Mouse (Mus musculus) embryonic facial prominence, embryonic 11.5 days (tissue): ENCODE measurements around the gene Rab3ip. TPM values are rescaled to one million over a fixed set of nuclear protein-coding genes. Genes with fewer than 3 reads are reported as not detected.

ENCODE experiments used
- ATAC-seq: fragments of 200-750 bp; cut with Nextera tagmentation; replicated peaks from 2 replicates; pipeline ENCODE4 v1.8.0; 2017; ENCODE audit warnings: low read depth; ENCODE audit not compliant: insufficient number of reproducible peaks, low FRiP score, low TSS enrichment
- DNase-seq: peaks from one replicate; pipeline ENCODE4 v3.0.0-alpha.2; 2015; ENCODE audit warnings: low spot score
- H3K27ac ChIP-seq: fragments of 300-500 bp; sonication (generic); replicated peaks from 2 replicates; pipeline ENCODE4 v1.5.1; 2014; ENCODE audit warnings: mild to moderate bottlenecking, low read depth, low read length, control low read depth
- H3K27me3 ChIP-seq: fragments of 300-500 bp; sonication (generic); 2 replicates; pipeline ENCODE4 v1.6.1; 2014; ENCODE audit warnings: mild to moderate bottlenecking, low read length, moderate library complexity, mixed read lengths; ENCODE audit not compliant: control insufficient read depth, insufficient read depth
- H3K36me3 ChIP-seq: fragments of 300-500 bp; sonication (generic); replicated peaks from 2 replicates; pipeline ENCODE4 v1.6.1; 2014; ENCODE audit warnings: low read depth, mild to moderate bottlenecking, low read length, moderate library complexity, mixed read lengths; ENCODE audit not compliant: control insufficient read depth, insufficient read depth
- H3K4me1 ChIP-seq: fragments of 300-500 bp; sonication (generic); 2 replicates; pipeline ENCODE4 v1.6.1; 2014; ENCODE audit warnings: low read length, mixed read lengths; ENCODE audit not compliant: control insufficient read depth, insufficient read depth
- H3K4me2 ChIP-seq: fragments of 300-500 bp; sonication (generic); 2 replicates; pipeline ENCODE4 v1.6.1; 2014; ENCODE audit warnings: low read depth, mild to moderate bottlenecking, control low read depth, low read length, moderate library complexity
- H3K4me3 ChIP-seq: fragments of 300-500 bp; sonication (generic); 2 replicates; pipeline ENCODE4 v1.5.1; 2014; ENCODE audit warnings: low read depth, low read length, control low read depth
- H3K9ac ChIP-seq: fragments of 300-500 bp; sonication (generic); replicated peaks from 2 replicates; pipeline ENCODE4 v1.6.1; 2014; ENCODE audit warnings: mild to moderate bottlenecking, control low read depth, low read length
- H3K9me3 ChIP-seq: fragments of 300-500 bp; sonication (generic); replicated peaks from 2 replicates; pipeline ENCODE4 v1.6.1; 2016; ENCODE audit warnings: mild to moderate bottlenecking, low read length, inconsistent platforms, mixed read lengths; ENCODE audit not compliant: control insufficient read depth
- WGBS: fragments of 180-500 bp; shearing (Covaris S2); extraction: QIAGEN DNeasy Blood & Tissue Kit; methylation state at CpG from one replicate; pipeline ENCODE4 v1.1.7; 2014; 5-methylcytosine and 5-hydroxymethylcytosine counted together
- polyA plus RNA-seq: library from polyadenylated mRNA; unstranded; fragments of >200 nt; fragmentation: Nextera tagmentation; extraction: Ambion mirVana; gene quantifications from 2 replicates; pipeline ENCODE4 v1.2.1, GENCODE M21; 2014

Gene Rab3ip
- polyA plus RNA-seq, 1 experiment from 2014 or later, result 38.9 TPM

DNA sequence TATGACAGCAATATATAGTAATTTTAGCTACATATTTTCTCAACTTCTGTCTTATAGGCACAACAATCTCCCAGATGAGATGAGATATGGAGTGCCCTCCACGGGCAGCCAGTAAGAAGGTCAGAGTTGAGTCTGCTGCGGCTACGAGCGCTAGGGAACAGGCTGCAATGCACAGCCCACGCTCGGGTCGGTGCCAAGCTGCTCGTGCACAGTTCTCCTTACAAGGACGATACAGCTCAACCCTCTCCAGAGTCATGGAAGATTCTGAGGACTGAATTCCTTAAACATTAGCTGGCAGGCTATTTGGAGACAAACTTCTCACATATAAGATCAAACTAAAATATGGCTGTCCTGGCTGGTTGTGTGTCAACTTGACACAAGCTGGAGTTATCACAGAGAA lies 36.0 kb downstream of the Rab3ip start:
- no peak for DNase-seq
- Histone ChIP-seq H3K9ac (no peak overlapping the region), H3K27me3 (no peaks in the 10 kb centered on the region), H3K9me3 (no peaks in the 10 kb centered on the region), H3K4me2 (no peak overlapping the region), H3K27ac (no peak overlapping the region), H3K4me1 (no peaks in the 10 kb centered on the region), H3K36me3 (peaks cover 2% of the 10 kb centered on the region), H3K4me3 (no peak overlapping the region)
- 91% methylated on average over 9 of the region's 9 CpGs for WGBS
- ATAC-seq, result no peak

DNA sequence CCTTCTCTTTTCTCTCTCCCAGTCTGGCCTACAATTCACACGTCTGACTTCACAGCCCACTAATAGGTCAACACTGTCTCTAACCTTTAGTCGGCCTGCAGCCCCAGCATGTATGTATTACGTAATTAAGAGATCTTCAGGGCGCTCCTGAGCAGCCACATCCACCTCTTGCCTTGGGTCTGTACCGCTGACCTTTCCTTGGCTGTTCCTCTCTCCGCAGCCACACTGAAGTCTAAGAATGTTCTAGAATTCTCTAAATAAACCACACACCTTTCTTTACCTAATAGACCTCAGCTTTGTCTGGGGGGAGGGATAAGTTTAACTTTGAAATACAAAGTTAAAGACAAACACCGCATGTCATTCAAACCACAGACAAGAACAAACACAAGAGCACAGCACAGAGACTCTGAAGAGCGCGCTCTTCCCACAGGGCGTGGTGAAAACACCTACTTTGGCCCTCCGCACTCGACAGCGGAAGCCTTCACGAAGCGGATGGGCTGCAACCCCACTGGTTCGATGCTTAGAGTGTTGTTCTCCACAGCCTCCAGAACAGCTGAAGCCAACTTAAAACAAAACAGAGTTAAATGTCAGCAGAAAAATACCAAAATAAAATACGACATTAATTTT lies 36.8 kb downstream of the Rab3ip start:
- WGBS, result 91% methylated on average over 17 of the region's 17 CpGs

DNA sequence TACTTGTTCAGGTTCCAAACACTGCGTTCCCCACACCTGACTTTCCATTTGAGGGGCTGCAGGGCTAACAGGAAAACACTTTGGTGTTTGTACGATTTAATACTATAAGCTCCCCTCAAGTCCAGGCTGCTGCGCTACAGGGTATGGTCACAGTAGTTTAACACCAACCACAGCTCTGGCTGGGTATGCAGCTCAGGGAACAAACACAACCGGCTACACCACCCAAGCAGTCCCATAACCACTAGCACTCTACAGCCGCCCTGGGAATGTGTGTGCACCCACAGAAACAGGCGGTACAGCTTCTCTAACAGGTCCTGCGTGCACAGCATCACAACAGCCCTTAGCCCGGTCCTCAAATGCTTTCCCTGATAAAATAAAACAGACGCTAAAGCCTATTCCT lies 37.7 kb downstream of the Rab3ip start:
- no peak overlapping the region for H3K4me3 ChIP-seq
- H3K9me3 ChIP-seq, result no peaks in the 10 kb centered on the region
- H3K4me1 ChIP-seq, result no peaks in the 10 kb centered on the region
- H3K4me2 ChIP-seq, result no peak overlapping the region
- WGBS, result 89% methylated on average over 9 of the region's 9 CpGs
- no peak overlapping the region for H3K9ac ChIP-seq
- ATAC-seq (0 out of 2 replicates have a peak, but pooled peaks have one; percentile 23), DNase-seq (no peak)
- H3K36me3 ChIP-seq, result peaks cover 2% of the 10 kb centered on the region
- H3K27ac ChIP-seq, result no peak overlapping the region
- no peaks in the 10 kb centered on the region for H3K27me3 ChIP-seq

More for the DNA sequence above, 36.8 kb downstream of the Rab3ip start:
- Histone ChIP-seq H3K4me1 (no peaks in the 10 kb centered on the region), H3K9ac (no peak overlapping the region), H3K36me3 (peaks cover 2% of the 10 kb centered on the region), H3K27ac (no peak overlapping the region), H3K27me3 (no peaks in the 10 kb centered on the region), H3K9me3 (no peaks in the 10 kb centered on the region), H3K4me2 (no peak overlapping the region), H3K4me3 (no peak overlapping the region)
- no peak for DNase-seq
- ATAC-seq, result no peak

DNA sequence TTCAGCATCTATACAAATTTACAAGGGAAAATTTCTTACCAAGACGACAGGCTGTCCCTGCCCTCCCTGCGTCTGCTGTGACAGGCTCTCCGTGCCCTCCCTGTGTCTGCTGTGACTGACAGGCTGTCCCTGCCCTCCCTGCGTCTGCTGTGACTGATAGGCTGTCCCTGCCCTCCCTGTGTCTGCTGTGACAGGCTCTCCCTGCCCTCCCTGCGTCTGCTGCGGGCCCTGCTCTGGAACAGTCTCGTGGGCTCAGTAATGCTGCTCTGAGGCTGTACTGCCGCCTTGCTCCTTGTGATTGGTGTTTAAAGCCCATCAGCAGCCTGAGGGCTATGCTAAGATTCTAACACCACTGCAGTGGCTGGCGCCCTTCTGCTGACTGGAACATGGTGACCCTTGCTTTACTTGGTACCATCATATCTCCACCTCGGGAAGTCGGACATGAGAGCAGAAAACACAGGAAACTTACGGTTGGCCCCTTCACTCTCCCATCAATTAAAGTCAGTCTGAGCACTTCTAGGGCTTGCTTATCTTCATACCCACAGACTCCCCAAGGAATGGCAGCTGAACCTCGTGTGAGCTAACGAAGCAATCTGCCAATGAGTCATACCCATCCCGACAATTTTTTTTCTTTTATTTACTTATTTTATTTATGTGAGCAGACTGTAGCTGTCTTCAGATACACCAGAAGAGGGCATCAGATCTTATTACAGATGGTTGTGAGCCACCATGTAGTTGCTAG lies 41.5 kb downstream of the Rab3ip start:
- H3K4me1 ChIP-seq, result no peaks in the 10 kb centered on the region
- no peak overlapping the region for H3K4me2 ChIP-seq
- no peaks in the 10 kb centered on the region for H3K27me3 ChIP-seq
- H3K36me3 ChIP-seq, result peaks cover 5% of the 10 kb centered on the region
- H3K4me3 ChIP-seq, result no peak overlapping the region
- no peak overlapping the region for H3K9ac ChIP-seq
- DNase-seq, result no peak
- no peak overlapping the region for H3K27ac ChIP-seq
- WGBS, result 79% methylated on average over 15 of the region's 15 CpGs
- no peaks in the 10 kb centered on the region for H3K9me3 ChIP-seq
- no peak for ATAC-seq

DNA sequence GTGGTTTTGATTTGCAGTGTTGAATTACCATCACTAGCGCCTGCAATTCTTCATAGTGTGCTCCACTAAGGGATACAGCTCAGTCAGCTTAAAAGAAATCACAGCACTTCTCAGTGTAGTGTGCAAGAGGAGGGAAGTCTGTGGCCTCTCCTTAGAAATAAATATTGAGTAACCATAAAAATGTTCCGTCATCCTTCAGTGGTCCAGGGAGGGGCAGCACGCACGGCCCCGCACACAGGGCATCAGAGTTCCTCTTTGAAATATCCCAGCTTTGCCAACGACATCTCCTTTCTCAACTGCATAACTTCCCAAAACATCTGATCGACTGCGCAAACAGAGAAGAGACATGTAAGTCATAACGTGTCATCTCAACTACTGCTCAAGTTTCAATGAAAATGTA lies 43.8 kb downstream of the Rab3ip start:
- DNase-seq (no peak), ATAC-seq (no peak)
- H3K4me1 ChIP-seq, result no peaks in the 10 kb centered on the region
- no peak overlapping the region for H3K9ac ChIP-seq
- no peaks in the 10 kb centered on the region for H3K27me3 ChIP-seq
- H3K4me3 ChIP-seq, result no peak overlapping the region
- no peak overlapping the region for H3K27ac ChIP-seq
- 94% methylated on average over 9 of the region's 9 CpGs for WGBS
- peaks cover 5% of the 10 kb centered on the region for H3K36me3 ChIP-seq
- no peak overlapping the region for H3K4me2 ChIP-seq
- H3K9me3 ChIP-seq, result no peaks in the 10 kb centered on the region

DNA sequence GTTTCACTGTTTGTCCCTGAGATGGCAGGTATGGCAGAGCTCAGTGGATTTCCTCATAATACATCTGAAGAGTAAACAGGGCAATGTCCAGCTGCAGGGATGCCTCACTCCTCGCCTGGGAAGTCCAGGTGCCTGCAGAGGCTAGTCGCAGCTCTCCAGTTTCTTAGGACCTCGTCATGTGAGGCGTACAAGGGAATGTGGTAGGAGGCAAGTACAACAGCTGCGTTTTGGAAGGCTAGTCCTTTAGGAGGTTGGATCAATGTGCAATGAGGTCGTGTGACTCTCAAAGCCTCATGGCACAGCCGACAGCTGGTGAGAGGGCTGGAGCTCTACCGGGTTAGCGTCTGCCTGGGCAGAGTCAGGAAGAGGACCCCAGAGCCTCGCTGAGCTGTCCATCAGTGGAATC lies 46.1 kb downstream of the Rab3ip start:
- H3K4me3 ChIP-seq, result no peak overlapping the region
- H3K9me3 ChIP-seq, result no peaks in the 10 kb centered on the region
- H3K27ac ChIP-seq, result no peak overlapping the region
- H3K4me1 ChIP-seq, result no peaks in the 10 kb centered on the region
- DNase-seq (no peak), ATAC-seq (no peak)
- H3K27me3 ChIP-seq, result no peaks in the 10 kb centered on the region
- WGBS, result 85% methylated on average over 10 of the region's 10 CpGs
- peaks cover 2% of the 10 kb centered on the region; the same call in 1 of the 2 replicates for H3K36me3 ChIP-seq
- H3K4me2 ChIP-seq, result no peak overlapping the region
- no peak overlapping the region for H3K9ac ChIP-seq

DNA sequence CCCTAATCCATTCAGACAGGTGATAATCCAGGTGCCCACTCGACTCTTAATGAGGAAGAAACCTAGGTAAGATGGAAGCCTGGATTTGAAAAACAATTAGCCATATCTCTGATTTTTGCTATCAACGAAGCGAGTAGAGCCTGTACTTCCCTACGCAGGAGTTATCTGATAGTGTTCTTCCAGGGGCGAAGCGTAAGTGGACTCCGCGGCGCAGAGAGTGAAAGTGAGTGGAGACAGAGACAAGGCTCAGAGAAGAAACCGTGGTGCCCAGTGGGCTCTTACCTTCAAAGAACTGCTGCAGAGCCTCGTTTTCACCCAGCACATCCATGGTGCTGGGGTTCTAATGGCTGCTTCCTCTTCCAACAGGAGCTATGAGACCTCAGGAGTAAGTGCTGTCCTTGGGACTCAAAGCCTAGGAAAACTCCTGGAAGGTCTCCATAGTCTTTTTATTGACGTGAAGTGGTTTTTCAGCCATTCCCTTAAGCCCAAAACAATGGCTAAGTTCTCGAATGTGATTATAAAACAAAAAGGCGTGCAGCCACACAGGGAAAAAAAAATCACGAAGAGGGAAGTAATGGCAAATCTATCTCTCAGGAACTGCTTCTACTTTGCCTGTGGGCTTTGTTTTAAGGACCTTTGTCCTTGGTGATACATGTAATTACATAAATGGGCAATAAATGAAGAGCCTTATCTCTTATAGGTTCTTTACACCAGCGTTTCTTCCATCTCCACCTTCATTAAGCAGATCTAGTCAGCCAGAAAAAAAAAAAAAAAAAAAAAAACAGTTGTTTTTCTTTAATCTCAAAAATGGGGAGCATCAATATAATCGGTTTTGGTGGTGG lies 54.0 kb downstream of the Rab3ip start, which contains the start of gene Myrfl:
Gene Myrfl, minus strand, starts transcription at position 584 of the 842 bp plus-strand sequence.
- Histone ChIP-seq H3K36me3 (no peaks in the 10 kb centered on the region), H3K27me3 (no peaks in the 10 kb centered on the region), H3K4me2 (no peak within 1 kb of the TSS), H3K27ac (no peak within 1 kb of the TSS), H3K9ac (no peak within 1 kb of the TSS), H3K4me3 (no peak within 1 kb of the TSS), H3K4me1 (no peaks in the 10 kb centered on the region), H3K9me3 (no peaks in the 10 kb centered on the region)
- 86% methylated on average over 17 of the region's 17 CpGs for WGBS
- DNase-seq, result no peak
- ATAC-seq, result no peak
